Mouse (Mus musculus) kidney, postnatal 14 days (tissue): ENCODE data around the gene Mrpl22.
"Not testable (repeated sequence)": the region's sequence is repeated elsewhere in the genome, so short reads cannot be mapped to it uniquely, and the experiment has no call there.

Experiments used
- DNase-seq: peaks from one replicate; pipeline ENCODE4 v3.0.0; 2022; ENCODE audit warnings: mixed read lengths

The Mrpl22 gene

DNA sequence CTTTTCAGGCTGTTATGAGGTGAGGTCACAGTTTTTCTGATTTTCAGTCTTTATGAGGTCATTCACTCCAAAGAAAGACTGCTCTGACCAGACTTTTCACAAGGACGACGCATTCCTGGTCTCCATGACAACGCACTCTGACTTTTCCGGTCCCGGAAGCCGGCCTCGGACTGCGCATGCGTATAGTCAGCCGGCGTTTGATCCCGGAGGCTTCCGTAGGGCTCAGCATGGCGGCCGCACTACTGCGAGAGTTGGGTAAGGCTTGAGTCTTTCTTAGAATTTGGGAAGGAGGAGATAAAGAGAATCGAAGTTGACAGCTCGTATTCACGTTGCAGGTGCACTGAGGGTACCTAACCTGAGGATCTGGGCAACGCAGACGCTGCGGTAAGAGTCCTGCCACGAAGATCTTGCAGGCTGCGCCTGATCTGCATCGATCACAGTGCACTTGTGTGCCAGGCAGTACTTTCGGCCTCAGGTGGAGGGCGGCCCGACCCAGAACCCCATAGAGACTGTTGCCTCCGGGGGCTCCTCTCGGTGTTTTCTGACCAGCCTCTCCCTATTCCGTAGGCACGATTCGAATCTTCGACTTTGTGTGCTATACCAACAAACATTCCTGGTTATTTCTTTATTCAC lies at the start of gene Mrpl22:
TSS of gene Mrpl22 (plus strand) at position 203 of the 633 bp plus-strand sequence.
- peak; percentile 98 for DNase-seq

DNA sequence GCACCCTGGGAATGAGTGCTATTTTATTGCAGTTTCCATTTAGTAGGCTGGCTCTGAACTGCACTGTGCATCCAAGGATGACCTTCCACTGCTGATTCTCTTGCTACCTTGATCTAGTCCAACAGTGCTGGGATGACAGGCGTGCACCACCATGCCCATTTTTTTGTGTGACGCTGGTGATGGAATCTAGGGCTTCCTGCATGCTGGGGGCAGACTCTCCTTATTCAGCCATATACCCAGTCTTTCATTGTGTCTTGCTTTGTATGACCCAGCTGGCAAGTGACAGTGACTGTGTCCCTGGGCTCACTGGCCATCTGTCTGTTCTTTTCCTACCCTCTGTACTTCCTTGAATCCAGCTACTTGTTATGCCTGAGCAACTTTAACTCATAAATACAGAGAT lies 47.8 kb upstream of the Mrpl22 start:
- no peak for DNase-seq

DNA sequence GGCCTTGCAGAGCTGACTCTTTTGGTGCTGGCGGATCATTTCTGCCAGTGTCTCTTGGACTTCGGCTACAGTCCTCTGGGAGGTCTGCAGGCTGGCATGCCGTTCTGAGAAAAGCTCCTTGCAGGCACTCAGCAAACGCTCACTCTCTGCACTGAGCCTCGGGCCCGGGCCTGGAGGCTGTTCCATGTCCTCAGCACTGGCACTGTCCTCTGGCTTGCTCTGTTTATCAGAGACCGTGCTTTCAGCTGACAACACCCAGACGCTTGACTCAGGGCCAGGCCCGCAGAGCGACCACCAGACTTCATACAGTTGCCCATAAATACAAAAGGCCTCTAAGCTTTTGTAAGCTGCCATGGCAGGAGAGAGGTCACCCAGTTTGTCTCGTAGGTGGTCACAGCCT lies 46.4 kb upstream of the Mrpl22 start:
- DNase-seq, result no peak

DNA sequence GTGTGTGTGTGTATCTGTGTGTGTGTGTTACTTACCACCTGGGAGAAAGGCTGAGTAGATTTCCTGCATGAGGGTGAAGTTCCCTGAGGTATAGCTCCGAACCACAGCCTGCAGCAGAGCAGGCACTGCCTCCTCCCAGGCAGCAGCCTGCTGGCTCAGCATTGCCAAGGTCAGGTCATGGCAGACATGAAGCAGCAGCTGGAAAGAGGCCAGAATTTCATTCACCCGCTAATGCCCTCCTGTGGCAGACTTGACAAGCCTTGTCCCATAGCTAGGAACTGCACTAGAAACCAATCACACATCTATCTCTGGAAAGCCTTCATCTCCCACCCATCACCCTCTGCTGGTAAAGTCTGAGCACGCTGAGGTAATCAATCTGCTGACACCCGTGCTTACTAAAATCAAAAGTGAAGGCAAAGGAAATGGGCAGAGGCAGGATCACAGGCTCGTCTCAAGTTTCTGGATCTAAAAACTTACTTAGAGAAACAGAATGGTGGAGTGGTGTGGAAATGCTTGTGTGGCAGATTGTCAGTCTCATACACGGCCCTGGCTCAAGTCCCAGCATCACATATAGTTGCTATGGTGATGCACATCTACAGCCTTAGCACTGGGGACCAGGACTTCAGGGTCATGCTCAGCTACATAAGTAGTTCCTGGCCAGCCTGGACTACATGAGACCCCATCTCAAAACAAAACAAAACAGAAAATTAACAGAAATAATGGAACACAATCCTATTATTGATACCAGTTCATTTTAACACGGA lies 44.9 kb upstream of the Mrpl22 start:
- peak; percentile 87 for DNase-seq

DNA sequence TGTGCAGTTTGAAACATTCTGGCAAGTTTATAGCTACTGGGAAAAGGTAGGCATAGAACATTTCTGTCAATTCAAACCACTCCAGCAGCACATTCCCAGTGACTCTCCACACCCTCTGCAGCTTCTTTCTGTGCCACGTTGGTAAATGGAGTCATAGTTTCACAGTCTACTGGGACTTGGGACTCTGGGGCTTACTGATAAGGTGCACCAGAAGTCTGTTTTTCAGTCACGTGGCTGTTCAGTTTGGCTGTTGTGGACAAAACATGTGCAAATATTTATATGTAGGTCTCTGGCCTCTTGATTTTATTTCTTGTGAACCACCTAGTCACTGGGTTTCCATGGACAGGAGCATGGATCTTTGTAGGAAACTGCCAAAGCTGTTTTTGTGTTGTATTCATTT lies 43.9 kb upstream of the Mrpl22 start:
- DNase-seq, result no peak

DNA sequence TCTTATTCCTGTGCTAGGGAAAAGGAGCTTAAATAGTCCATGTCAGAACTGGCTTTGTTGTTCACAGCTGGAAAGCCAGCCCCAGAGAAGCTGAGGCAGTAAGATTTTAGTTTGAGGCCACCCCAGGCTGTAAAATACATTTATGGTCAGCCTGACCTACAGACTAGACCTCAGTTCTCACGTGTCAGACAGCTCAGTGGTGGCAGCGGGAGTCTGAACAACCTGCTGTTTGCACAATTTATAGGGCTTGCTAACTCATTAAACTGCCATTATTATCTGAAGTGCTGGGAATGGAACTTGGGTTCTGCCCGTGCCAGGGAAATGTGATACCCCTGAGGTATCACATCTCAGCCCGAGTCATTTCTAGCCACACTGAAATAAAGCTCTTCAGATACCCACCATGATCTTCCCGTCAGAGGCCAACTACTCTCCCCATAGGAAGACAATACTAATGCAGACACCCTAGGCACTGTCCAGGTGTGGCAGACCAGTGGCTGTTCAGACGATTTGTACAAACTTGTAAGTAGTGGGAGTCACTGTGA lies 42.1 kb upstream of the Mrpl22 start:
- DNase-seq, result no peak

DNA sequence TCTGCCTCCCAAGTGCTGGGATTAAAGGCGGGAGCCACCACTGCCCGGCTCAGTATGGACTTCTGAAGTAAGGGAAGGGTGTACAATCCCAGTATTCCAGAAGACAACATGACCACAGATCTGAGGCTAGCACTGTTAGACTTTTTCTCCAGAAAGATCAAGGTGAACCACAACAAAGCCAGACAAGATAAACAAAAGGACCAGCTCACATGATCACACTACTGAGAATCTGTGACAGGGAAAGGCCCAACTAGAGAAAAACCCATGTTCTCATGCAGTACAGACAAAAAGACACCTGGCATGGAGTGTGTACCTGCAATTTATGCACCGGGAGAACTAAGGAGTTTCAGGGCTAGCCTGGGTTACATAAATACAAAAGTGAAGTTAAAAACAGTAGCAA lies 39.4 kb upstream of the Mrpl22 start:
- DNase-seq, result no peak

DNA sequence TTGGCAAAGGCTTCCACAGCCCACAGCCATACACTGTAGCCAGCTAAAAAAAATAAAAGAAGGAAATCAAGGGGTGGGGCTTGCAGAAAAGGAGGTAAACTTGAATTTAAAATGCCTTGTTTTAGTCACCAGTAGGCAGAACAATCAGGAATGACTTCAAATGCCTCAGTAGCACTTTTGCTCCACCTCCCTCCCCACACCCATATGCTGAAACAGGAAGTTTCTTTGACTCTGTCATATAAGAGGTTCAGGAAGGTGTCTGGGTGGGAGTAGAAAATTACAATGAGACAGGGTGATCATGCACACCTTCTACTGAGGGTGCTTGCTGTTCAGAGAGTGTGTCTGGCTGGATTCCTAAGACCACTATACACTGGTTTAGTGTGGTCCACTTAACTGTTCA lies 36.6 kb upstream of the Mrpl22 start:
- DNase-seq, result no peak

DNA sequence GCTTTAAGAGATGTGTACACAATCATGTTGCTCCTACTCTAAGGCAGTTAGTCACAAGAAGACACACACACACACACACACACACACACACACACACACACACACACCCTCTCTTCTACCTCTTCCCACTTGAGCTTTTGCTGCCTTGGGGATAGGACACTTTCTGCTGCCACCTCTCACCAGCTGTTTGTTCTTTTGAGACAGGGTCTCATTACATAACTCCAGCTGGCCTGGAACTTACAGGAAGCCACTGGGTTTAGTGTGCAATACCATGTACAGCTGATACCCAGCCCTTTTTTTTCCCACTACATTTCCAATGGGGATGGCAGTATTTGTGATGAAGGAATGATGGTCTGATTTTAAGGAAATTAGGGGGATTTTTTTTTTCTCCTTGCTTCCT lies 36.2 kb upstream of the Mrpl22 start:
- DNase-seq, result no peak

DNA sequence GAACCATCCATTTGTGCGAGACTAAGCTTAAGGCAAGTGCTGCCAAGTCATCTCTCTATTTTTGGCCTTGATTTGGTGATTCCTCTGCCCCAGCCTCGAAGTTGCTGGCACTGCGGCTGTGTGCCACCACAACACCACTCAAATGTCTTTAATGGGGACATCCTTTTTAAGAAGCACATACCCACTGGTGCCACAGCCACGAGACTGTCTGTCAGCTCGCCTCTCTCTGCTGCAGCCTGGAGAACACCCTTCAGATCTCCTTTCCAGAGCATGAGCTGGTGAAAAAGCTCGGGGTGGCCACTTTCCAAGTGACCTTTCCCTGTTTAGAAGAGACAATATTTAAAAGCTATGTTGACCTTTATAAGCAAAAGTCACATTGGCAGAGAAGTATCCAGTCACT lies 34.8 kb upstream of the Mrpl22 start:
- no peak for DNase-seq

DNA sequence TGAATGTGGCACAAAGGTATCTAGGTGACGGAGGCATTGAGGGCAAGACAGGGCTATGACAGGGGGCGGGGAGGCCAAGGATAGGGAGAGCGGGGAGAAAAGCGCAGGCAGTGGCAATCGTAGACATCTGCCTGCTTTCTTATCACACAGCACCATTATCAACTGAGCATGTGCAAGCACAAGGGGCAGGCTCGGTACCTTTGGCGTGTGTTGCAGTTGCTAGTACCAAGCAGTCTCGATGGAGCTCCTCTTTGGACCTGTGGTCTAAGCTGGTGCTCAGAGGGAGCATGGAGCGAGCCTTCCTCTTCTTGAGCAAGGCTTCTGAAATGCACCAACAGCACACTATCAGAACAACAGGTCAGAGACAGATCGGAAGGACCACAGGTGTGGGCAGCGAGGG lies 32.6 kb upstream of the Mrpl22 start:
- DNase-seq, result no peak

DNA sequence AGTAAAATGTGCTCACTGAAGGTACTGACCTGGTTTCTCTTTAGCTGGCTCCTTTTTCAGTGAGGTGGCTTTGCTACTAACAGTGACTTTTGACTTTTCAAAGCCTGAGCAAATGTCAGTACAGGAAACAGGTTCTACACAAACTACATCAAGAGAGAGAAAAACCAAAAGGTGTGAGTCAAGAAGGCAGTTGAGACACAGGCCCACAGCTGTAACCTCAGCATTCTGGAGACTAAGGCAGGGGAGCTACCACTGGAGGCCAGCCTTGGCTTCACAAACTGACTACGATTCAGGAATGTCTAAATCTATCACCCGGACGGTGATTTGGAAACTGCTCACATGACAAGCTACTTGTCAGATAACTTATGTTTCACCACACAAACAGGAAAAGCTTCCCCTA lies 32.0 kb upstream of the Mrpl22 start:
- DNase-seq, result no peak

DNA sequence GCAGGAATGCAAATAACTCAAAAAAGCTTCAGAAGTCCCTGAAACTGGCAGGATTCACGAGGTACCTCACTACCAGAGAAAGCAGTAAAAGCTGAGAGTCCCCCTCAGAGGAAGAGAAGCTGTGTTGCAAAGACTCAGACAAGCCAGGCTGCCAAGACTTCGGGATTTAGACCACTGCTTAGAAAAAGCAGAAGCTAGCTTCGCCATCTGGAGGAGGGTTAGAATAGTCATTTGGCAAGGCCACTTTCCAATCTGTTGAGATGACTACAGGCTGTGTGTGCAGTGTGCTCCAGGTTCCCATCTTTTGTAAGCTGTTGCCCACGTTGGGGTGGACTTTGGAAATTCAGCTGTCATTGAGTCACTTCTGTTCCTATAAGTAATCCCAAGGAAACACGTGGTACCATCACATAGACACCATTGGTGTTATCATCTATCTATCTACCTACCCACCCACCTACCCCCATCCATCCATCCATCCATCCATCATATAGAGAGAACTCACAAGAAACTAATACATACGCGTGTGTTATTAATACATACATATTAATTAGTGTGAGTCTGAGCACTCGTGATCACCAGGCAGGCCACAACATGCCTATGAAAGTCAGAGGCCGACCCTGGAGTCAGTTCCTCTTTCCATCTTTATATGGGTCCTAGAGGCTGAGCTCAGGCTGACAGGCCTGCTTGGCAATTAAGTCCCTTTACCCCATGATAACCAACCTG lies 27.6 kb upstream of the Mrpl22 start:
- DNase-seq, result no peak

DNA sequence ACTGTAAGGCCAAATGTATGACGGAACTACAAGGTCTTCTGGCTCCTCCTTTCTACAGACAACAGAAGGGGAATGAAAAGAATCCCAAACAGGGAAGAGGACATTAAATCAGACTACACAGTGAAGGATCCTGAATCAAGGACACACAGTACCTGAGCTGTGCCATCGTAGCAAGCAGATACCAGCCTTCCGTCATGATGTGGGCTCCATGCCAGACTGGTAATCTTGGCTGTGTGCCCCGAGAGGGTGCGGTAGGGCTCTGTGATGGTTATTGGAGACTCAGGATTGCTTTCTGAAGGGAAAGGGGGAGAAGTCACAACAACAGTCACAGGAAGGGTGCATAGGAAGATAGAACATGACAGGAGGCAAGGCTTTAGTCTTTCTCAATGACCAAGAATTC lies 25.2 kb upstream of the Mrpl22 start:
- peak; percentile 15 for DNase-seq

DNA sequence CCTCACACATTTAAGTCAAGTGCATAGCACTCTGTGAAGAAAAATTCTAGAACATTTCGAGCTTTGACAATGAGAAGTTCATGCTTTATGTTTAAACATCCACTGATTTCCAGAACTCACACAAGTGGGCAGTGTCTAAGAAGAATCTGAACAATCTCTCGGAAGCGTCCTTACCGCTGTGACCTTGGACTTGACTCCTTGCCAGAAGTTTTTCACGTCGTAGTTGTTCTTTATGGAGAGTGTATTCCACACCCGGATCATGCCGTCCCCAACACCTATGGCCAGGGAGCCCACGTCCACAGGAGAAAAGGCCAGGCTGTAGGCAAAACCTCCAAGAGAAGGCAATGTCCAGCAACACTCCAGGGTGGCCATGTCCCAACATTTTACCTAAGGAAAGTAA lies 16.0 kb upstream of the Mrpl22 start:
- DNase-seq, result no peak

DNA sequence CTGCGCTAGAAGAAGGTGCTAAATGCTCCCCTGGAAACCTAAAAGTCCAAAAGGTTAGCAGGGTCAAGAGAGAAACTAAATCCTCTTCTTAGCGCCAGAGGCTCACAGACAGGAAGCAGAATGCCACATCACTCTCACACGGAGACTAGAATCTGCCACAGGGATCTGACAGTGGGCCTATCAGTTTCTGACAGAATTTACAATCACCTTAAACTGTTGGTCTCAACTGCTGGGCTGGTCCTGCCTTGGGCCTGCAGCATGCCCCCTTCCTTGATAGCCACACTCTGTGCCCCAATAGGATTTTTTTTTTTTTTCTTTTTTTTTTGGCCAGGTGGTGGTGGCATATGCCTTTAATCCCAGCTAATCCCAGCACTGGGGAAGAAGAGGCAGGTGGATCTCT lies 14.6 kb upstream of the Mrpl22 start:
- DNase-seq, result no peak

DNA sequence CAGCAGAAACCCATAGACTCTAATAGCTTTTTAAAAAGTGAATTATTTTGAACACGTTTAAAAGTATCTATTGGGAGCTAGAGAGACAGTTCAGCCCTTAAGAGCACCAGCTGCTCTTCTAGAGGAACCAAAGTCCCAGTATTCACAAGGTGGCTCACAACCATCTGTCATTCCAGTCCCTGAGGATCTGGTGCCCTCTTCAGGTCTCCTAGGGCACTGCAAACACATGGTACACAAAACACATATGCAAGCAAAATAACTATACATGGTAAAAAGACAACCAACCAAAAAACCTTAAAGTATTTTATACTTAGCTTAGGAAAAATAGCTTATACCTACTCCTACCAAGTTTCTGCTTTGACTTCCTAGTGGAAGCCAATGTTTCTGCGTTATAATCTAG lies 6.4 kb upstream of the Mrpl22 start:
- no peak for DNase-seq

DNA sequence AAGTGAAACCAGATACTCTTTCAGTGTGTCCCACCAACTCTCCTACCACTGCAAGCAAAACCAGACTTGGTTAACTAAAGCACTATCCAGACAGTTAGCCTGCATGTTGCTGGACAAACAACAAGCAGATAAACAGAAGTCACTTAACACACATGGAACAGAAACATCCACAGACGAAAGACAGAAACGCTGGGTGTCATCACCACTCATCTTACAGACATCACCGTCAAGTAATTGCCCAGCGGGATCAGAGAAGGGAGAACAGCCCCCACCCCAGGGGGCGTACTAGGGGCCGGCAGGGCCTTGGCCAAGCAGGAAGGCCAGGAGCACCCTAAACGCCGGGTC lies 3.7 kb upstream of the Mrpl22 start:
- no peak for DNase-seq

DNA sequence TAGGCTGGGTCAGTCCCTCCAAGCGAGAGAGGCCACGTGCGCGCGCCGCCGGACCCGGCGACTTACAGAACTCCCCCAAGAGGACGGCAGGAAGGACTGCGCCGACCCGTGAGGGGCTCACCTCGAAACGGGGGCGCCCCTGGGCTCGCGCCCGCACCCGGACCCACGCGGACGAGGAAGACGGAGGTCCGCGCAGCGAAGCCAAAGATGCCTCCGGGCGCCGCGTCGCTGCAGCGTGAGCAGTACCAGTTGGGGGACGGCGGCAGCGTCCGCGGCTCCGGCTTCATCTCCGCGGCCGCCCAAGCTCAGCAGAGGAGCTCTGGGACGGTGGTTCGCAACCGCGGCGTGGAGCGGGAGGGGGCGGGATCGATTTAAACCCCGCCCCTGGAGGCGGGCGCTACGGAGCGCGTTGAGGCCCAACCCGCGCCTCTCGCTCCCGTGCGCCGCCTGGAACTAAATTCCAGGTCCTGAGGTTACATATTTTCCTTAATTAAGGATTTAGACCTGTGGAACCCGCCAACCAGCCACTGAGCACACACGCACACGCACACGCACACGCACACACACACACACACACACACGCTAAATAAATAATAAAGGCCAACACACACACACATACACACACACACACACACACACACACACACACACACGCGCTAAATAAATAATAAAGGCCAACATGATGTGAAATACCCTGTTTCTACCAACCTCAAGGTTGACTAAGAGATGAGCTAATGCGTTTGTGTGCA lies 3.1 kb upstream of the Mrpl22 start, which contains the start of gene Gemin5:
TSS of gene Gemin5 (minus strand) at position 373 of the 749 bp plus-strand sequence.
- peak; percentile 91 for DNase-seq

DNA sequence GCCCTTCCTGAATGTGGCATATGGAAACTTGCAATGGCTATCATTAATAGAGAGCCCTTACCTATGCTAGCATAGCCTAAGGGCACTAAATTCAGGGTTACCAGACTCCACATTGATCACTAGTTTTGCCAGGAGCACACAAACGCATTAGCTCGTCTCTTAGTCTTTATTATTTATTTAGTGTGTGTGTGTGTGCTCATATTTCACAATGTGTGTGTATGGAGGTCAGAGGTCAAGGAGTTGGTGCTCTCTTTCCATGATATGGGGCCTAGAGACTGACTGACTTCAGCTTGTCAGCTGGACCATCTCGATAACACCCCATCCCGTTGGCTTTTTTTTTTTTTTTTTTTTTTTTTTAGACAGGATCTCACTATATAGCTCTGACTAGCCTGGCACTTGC lies 1.8 kb upstream of the Mrpl22 start:
- no peak for DNase-seq

DNA sequence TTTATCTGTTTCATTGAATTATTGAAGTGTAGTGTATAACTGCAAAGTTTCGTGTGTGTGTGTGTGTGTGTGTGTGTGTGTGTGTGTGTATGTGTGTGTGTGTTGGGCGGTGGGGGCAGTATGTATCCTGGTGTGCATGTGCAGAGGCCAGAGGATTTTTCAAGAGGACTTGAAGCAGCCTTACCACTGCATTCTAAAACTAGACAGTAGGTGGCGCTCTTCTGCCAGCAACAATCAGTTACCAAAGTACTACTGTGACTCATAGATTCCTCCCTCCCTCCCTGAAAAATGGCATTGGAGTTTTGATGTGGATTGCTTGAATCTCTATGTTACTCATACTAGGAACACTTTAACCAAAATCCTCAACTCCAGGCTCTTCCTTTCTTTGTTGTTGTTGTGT lies 8.1 kb downstream of the Mrpl22 start:
- DNase-seq, result peak; percentile 90

DNA sequence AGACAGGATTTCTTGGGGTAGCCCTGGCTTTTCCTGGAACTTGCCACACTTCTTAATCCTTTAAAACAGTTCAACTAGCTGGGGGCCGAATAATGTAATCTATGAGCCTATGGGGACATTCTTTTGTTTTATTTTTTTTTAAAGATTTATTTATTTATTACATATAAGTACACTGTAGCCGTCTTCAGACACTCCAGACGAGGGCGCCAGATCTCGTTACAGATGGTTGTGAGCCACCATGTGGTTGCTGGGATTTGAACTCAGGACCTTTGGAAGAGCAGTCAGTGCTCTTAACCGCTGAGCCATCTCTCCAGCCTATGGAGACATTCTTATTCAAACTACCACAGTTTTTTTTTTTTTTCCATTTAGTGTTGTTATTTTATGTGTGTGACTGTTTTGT lies 8.5 kb downstream of the Mrpl22 start:
- not testable (repeated sequence) for DNase-seq

DNA sequence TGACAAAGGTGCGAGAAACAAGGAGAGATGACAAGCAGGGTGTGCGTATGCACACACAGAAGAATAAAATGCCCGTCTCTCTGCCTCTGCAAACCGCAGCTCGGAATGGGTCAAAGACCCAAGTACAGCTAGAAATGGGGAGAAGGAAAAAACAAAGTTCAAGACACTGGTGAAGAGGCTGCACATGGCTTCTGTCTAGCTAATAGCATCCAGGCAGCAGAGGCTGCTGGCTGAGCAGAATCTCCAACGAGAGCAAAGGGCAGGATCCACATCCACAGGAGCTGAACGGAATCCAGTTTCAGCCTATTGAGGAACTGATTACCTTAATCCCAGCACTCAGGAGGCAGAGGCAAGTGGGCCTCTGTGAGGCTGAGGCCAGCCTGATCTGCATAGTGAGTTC lies 9.3 kb downstream of the Mrpl22 start:
- peak; percentile 54 for DNase-seq
